ENCODE assay signal across 8 mouse cellular contexts in genomic region chr17:23700079-23700478, GRCm38 (mm10). TPM values are rescaled to one million over a fixed set of nuclear protein-coding genes. Genes with fewer than 3 reads are reported as not detected.
DNase-seq lines count a peak whose midpoint lies in the region; ATAC-seq and TF ChIP-seq lines count a peak whose summit lies in the region.

No protein-coding gene starts in this region.

- peak overlapping the region; percentile 100 for H3K4me2 ChIP-seq in forebrain, embryonic 15.5 days (replicated peaks)
- H3K4me2 ChIP-seq in neural tube, embryonic 15.5 days: peak overlapping the region; percentile 98

- H3K27ac ChIP-seq in ES-E14 (ENCODE audit: insufficient read depth, low read depth, low read length, poor library complexity, severe bottlenecking): no peak overlapping the region
- H3K27ac ChIP-seq in forebrain, embryonic 15.5 days (replicated peaks): no peak overlapping the region
- peak overlapping the region; percentile 49 for H3K27ac ChIP-seq in neural tube, embryonic 15.5 days (replicated peaks)

- no peaks in the 10 kb centered on the region for H3K36me3 ChIP-seq in ES-E14 (ENCODE audit: control insufficient read depth, insufficient read depth, low read length, poor library complexity, severe bottlenecking)
- H3K36me3 ChIP-seq in forebrain, embryonic 15.5 days: no peaks in the 10 kb centered on the region
- H3K36me3 ChIP-seq in neural tube, embryonic 15.5 days: no peaks in the 10 kb centered on the region

- peak overlapping the region; percentile 70 for H3K9ac ChIP-seq in ES-E14 (ENCODE audit: insufficient read depth, low read depth, low read length, poor library complexity, severe bottlenecking)
- H3K9ac ChIP-seq in forebrain, embryonic 15.5 days (replicated peaks): peak overlapping the region; percentile 59
- peak overlapping the region; percentile 60 for H3K9ac ChIP-seq in neural tube, embryonic 15.5 days (replicated peaks)

- WGBS in forebrain, embryonic 15.5 days: 0% methylated on average over 28 of the region's 28 CpGs
- 1% methylated on average over 27 of the region's 28 CpGs for WGBS in neural tube, embryonic 15.5 days

- H3K27me3 ChIP-seq in forebrain, embryonic 15.5 days: peaks cover 28% of the 10 kb centered on the region
- peaks cover 35% of the 10 kb centered on the region for H3K27me3 ChIP-seq in neural tube, embryonic 15.5 days (replicated peaks)

- peak; percentile 97 for ATAC-seq in forebrain, embryonic 15.5 days (replicated peaks)
- peak; percentile 96 for ATAC-seq in neural tube, embryonic 15.5 days (ENCODE audit: low FRiP score)

- intact Hi-C loops in heart, postnatal 25 days (cut with DNase I): no loop called here

- H3K4me1 ChIP-seq in ES-E14 (ENCODE audit: control insufficient read depth in 2 of 2, insufficient read depth in 2 of 2, low read length in 2 of 2, poor library complexity in 1 of 2): peaks cover 0 to 22% of the 10 kb centered on the region in 2 experiments; a peak in 2 of 4 replicates
- H3K4me1 ChIP-seq in forebrain, embryonic 15.5 days: peaks cover 9% of the 10 kb centered on the region
- peaks cover 12% of the 10 kb centered on the region for H3K4me1 ChIP-seq in neural tube, embryonic 15.5 days

- H3K9me3 ChIP-seq in ES-E14 (ENCODE audit: control insufficient read depth, insufficient read depth, low read depth, low read length): no peaks in the 10 kb centered on the region
- no peaks in the 10 kb centered on the region for H3K9me3 ChIP-seq in forebrain, embryonic 15.5 days
- H3K9me3 ChIP-seq in neural tube, embryonic 15.5 days (replicated peaks): no peaks in the 10 kb centered on the region

- peak overlapping the region; percentile 75 to 88 for H3K4me3 ChIP-seq in ES-E14 (ENCODE audit: insufficient read depth in 1 of 2, low read depth in 1 of 2, low read length in 2 of 2, poor library complexity in 1 of 2, severe bottlenecking in 1 of 2)
- peak overlapping the region; percentile 86 for H3K4me3 ChIP-seq in forebrain, embryonic 15.5 days
- peak overlapping the region; percentile 54 for H3K4me3 ChIP-seq in neural tube, embryonic 15.5 days (replicated peaks)

- DNase-seq in ES-E14 (ENCODE audit: low read depth, low spot score): peak; percentile 82
- DNase-seq in cerebellum, adult 11-12 months: peak; percentile 96
- peak; percentile 81 for DNase-seq in heart, postnatal 25 days (ENCODE audit: low spot score)
- peak; percentile 86 to 93 for DNase-seq in layer of hippocampus, adult 18-20 months (ENCODE audit: low spot score in 2 of 2)
- peak; percentile 93 to 95 for DNase-seq in lung, adult 18-20 months
- peak; percentile 90 for DNase-seq in testis, postnatal 10 days (ENCODE audit: low spot score)

- in situ Hi-C loops in ES-E14 (cut with MboI; ENCODE audit: low sequenced_read_pairs in 2 of 2, unreplicated experiment in 2 of 2): no loop called here

TF ChIP-seq in ES-E14, 5 proteins besides CTCF, POLR2A, EP300 and RAD21:
- TF ChIP-seq ZC3H11A (IDR thresholded peaks at IDR 0.05; ENCODE audit: borderline replicate concordance, low read depth, low read length) (no peak), CHD2 (IDR thresholded peaks at IDR 0.05; ENCODE audit: low read depth, low read length) (peak; percentile 76)
TF ChIP-seq in ES-E14: peak in this region for 1.

RNA-seq across cellular contexts. Expression of gene Cldn9, which starts 16.3 kb away (rescaled TPM):
- 3.7 and 5.7 TPM in 2 replicates for total RNA-seq in ES-E14 (2012; rRNA removed)
- polyA plus RNA-seq in forebrain, embryonic 15.5 days (2015; fragmentation: Nextera tagmentation; extraction: Ambion mirVana): 1.2 TPM in 2 replicates
- not detected for total RNA-seq in heart, postnatal 25 days (2021)
- total RNA-seq in layer of hippocampus, adult 18-20 months (2021): not detected
- polyA plus RNA-seq in neural tube, embryonic 15.5 days (2015; fragmentation: Nextera tagmentation; extraction: Ambion mirVana): 1.1 TPM in 2 replicates

RNA-seq across cellular contexts. Expression of gene Cldn6, which starts 21.0 kb away (rescaled TPM):
- total RNA-seq in ES-E14 (2012; rRNA removed): 72.7 and 199 TPM in 2 replicates
- 0.42 and 0.50 TPM in 2 replicates for polyA plus RNA-seq in forebrain, embryonic 15.5 days (2015; fragmentation: Nextera tagmentation; extraction: Ambion mirVana)
- not detected for total RNA-seq in heart, postnatal 25 days (2021)
- not detected for total RNA-seq in layer of hippocampus, adult 18-20 months (2021)
- 0.14 and 8.5 TPM in 2 replicates for polyA plus RNA-seq in neural tube, embryonic 15.5 days (2015; fragmentation: Nextera tagmentation; extraction: Ambion mirVana)

RNA-seq across cellular contexts. Expression of gene 1520401A03Rik, which starts 22.5 kb away (rescaled TPM):
- total RNA-seq in ES-E14 (2012; rRNA removed): 0.04 and 1.0 TPM in 2 replicates
- polyA plus RNA-seq in forebrain, embryonic 15.5 days (2015; fragmentation: Nextera tagmentation; extraction: Ambion mirVana): not detected in 2 replicates
- total RNA-seq in heart, postnatal 25 days (2021): not detected
- total RNA-seq in layer of hippocampus, adult 18-20 months (2021): under 1 TPM in 1 of 2 experiments, not detected in 1; 0.33 TPM
- polyA plus RNA-seq in neural tube, embryonic 15.5 days (2015; fragmentation: Nextera tagmentation; extraction: Ambion mirVana): 0.23 and 0.27 TPM in 2 replicates

RNA-seq across cellular contexts. Expression of gene Tnfrsf12a, which starts 22.8 kb away (rescaled TPM):
- 101 and 138 TPM in 2 replicates for total RNA-seq in ES-E14 (2012; rRNA removed)
- polyA plus RNA-seq in forebrain, embryonic 15.5 days (2015; fragmentation: Nextera tagmentation; extraction: Ambion mirVana): 3.6 and 5.5 TPM in 2 replicates
- total RNA-seq in heart, postnatal 25 days (2021): 100 to 1,000 TPM in 1 of 2 experiments, 10 to 100 TPM in 1; 79.9 to 111 TPM
- total RNA-seq in layer of hippocampus, adult 18-20 months (2021): 1 to 10 TPM; 6.4 to 7.0 TPM
- polyA plus RNA-seq in neural tube, embryonic 15.5 days (2015; fragmentation: Nextera tagmentation; extraction: Ambion mirVana): 9.1 and 9.5 TPM in 2 replicates

RNA-seq across cellular contexts. Expression of gene Pkmyt1, which starts 26.1 kb away (rescaled TPM):
- 24.1 and 41.3 TPM in 2 replicates for total RNA-seq in ES-E14 (2012; rRNA removed)
- polyA plus RNA-seq in forebrain, embryonic 15.5 days (2015; fragmentation: Nextera tagmentation; extraction: Ambion mirVana): 26.7 and 28.4 TPM in 2 replicates
- 1 to 10 TPM; 1.4 to 1.5 TPM for total RNA-seq in heart, postnatal 25 days (2021)
- total RNA-seq in layer of hippocampus, adult 18-20 months (2021): 1 to 10 TPM; 3.4 to 3.8 TPM
- polyA plus RNA-seq in neural tube, embryonic 15.5 days (2015; fragmentation: Nextera tagmentation; extraction: Ambion mirVana): 17.5 and 26.7 TPM in 2 replicates

Comparison
In these comparisons a context has a peak if more than half of its experiments do, and no peak if none do; other contexts are left out.
1. RNA of gene Cldn6, which starts 21.0 kb away (total RNA-seq): 72.7 to 199 TPM in ES-E14; not detected in heart, postnatal 25 days and not detected in layer of hippocampus, adult 18-20 months; every median in the first group is over 10 times any median in the second.
2. Peak in every context shown above with its lines, with median percentiles within 50 percentile points of each other: DNase-seq, H3K4me3 ChIP-seq and H3K9ac ChIP-seq.